Mouse (Mus musculus): ENCODE measurements around the gene Lrrn2.

DNA sequence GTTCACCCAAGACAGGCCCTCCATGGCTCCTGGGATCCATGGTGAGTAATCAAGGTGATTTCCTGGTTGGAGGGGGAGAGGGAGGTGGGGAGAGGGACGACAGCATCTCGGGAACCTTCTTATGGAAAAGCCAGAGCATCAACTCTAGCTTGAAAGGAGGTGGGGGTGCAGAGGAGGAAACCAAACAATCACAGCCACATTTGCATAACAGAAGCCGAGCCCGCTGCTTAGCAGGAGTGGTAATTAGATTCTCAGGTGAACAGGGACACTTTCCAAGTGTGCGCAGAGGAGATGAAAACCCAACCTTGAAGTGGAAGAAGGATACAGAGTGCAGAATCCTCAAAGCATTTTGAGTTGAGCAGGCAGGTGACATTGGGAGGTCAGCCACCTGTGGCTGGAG, 29.3 kb upstream of the Lrrn2 start:
- TF ChIP-seq USF1 (IDR thresholded peaks at IDR 0.05; ENCODE audit: low read depth) (no peak), E2F4 (IDR thresholded peaks at IDR 0.05; ENCODE audit: insufficient read depth) (no peak), SRF (IDR thresholded peaks at IDR 0.05; ENCODE audit: control insufficient read depth, insufficient read length, low read depth) (no peak), POLR2A (IDR thresholded peaks at IDR 0.05; ENCODE audit: insufficient read length, low read depth) (no peak), TCF12 (IDR thresholded peaks at IDR 0.05; ENCODE audit: insufficient read depth, poor library complexity, severe bottlenecking) (no peak), MAX (IDR thresholded peaks at IDR 0.05; ENCODE audit: low read depth) (no peak), TCF3 (IDR thresholded peaks at IDR 0.05; ENCODE audit: insufficient read length, low read depth) (no peak), MYOD1 (IDR thresholded peaks at IDR 0.05; ENCODE audit: control insufficient read depth in 1 of 3, insufficient read length in 2 of 3, low read depth in 2 of 3) (no peak), POLR2AphosphoS2 (IDR thresholded peaks at IDR 0.05; ENCODE audit: insufficient read length, low read depth) (no peak), MYOG (IDR thresholded peaks at IDR 0.05; ENCODE audit: control insufficient read depth in 1 of 3, insufficient read depth in 1 of 3, insufficient read length in 2 of 3, low read depth in 2 of 3) (no peak)

Measured in myocyte (in vitro differentiated cells).